Mouse (Mus musculus): ENCODE results near the gene Npas3. TPM values are rescaled to one million over a fixed set of nuclear protein-coding genes. Genes with fewer than 3 reads are reported as not detected.

Gene Npas3
- polyA plus RNA-seq, 1 experiment from 2014 or later, result 31.3 TPM

GRCm38 (mm10) chr12:53624379-53625021 is 376.0 kb downstream of the Npas3 start:
- no peak for ATAC-seq (replicated peaks)
- H3K4me1 ChIP-seq, result peaks cover 22% of the 10 kb centered on the region
- H3K27me3 ChIP-seq (replicated peaks), result no peaks in the 10 kb centered on the region
- WGBS, result 52% methylated on average over 11 of the region's 11 CpGs
- H3K4me2 ChIP-seq, result no peak overlapping the region
- no peaks in the 10 kb centered on the region for H3K9me3 ChIP-seq
- no peak overlapping the region for H3K27ac ChIP-seq
- no peak overlapping the region for H3K4me3 ChIP-seq
- H3K36me3 ChIP-seq (replicated peaks), result no peaks in the 10 kb centered on the region
- H3K9ac ChIP-seq, result no peak overlapping the region

DNA sequence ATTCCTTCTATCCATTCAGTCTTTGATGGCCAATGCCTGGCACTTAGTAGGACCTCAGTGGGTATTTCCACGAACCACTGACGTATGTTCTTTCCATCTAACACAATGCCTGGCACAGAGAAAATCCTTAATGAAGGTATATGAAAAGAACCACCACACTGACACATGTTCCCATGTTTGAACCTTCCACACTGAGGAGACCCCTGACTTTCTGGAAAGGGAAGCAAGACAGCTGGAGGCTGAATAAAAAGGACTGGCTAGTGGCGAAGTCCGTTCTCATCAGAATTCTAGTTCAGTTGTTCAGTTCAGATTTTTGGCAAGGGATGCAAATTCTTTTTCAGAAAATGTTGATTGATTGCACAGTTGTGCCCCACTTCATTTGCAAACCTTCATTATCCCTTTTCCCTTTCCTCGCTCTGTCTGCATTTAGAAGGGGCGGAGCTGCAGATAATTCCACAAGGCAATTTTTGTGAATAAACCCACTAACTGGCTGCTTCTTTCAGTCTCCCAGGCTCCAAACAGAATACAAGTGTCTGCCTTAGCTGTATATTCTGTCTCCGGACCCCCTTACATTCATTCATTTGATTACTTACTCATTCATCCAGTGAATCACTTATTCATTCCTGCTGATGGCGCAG is 381.1 kb downstream of the Npas3 start:
- Histone ChIP-seq H3K36me3 (replicated peaks) (no peaks in the 10 kb centered on the region), H3K4me3 (no peak overlapping the region), H3K9me3 (no peaks in the 10 kb centered on the region), H3K9ac (no peak overlapping the region), H3K4me1 (peaks cover 12% of the 10 kb centered on the region), H3K4me2 (no peak overlapping the region), H3K27ac (no peak overlapping the region), H3K27me3 (replicated peaks) (no peaks in the 10 kb centered on the region)
- no peak for ATAC-seq (replicated peaks)
- WGBS, result 64% methylated on average over 8 of the region's 8 CpGs

GRCm38 (mm10) chr12:53630607-53631006 is 382.1 kb downstream of the Npas3 start:
- Histone ChIP-seq H3K4me2 (no peak overlapping the region), H3K9me3 (no peaks in the 10 kb centered on the region), H3K36me3 (replicated peaks) (no peaks in the 10 kb centered on the region), H3K27ac (no peak overlapping the region), H3K27me3 (replicated peaks) (no peaks in the 10 kb centered on the region), H3K4me1 (peaks cover 9% of the 10 kb centered on the region), H3K9ac (no peak overlapping the region), H3K4me3 (no peak overlapping the region)
- WGBS, result 36% methylated on average over 1 of the region's 1 CpGs
- no peak for ATAC-seq (replicated peaks)

DNA sequence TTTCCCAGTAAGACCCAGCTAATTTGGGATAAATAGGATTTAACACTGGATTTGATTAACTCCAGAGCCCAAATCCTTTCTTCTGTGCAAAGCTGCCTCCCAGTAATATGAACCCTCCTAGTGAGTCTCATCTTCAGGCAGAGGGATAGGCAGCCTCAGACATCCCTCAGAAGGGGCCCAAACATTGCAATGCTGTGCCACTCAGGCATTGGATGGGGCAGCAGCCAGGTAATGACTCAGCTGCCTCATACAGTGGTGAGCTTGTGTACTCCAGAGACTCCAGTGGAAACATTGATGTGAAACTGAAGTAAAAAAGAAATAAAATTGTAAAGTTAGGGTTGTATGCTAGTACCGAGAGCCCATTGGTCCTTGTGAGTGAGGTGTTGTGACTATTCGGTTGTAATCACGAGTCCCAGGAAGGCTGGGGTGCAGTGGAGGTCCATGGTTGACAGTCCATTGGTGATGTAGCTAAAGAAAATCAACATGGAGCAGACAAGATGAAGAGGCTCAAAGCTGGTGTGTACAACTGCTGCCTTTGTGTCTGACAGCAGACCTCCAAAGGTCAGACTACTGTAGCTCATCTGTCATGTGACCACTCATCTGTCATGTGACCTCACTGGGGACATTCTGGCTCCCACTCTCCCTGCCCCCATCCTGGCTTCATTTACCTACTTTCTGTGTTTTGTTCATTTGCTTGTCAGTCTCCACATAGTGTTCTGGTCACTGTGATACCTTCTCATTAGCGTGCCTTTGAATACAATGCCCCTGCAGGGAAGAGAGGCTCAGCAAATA is 383.0 kb downstream of the Npas3 start:
- Histone ChIP-seq H3K4me2 (no peak overlapping the region), H3K4me3 (no peak overlapping the region), H3K27ac (no peak overlapping the region), H3K9me3 (no peaks in the 10 kb centered on the region), H3K9ac (no peak overlapping the region), H3K36me3 (replicated peaks) (no peaks in the 10 kb centered on the region), H3K27me3 (replicated peaks) (no peaks in the 10 kb centered on the region), H3K4me1 (peaks cover 9% of the 10 kb centered on the region)
- 89% methylated on average over 4 of the region's 4 CpGs for WGBS
- ATAC-seq (replicated peaks), result peak; percentile 56; the same call in 1 of the 2 replicates

GRCm38 (mm10) chr12:53638571-53638970 is 390.1 kb downstream of the Npas3 start:
- no peak overlapping the region for H3K9ac ChIP-seq
- ATAC-seq (replicated peaks), result no peak

DNA sequence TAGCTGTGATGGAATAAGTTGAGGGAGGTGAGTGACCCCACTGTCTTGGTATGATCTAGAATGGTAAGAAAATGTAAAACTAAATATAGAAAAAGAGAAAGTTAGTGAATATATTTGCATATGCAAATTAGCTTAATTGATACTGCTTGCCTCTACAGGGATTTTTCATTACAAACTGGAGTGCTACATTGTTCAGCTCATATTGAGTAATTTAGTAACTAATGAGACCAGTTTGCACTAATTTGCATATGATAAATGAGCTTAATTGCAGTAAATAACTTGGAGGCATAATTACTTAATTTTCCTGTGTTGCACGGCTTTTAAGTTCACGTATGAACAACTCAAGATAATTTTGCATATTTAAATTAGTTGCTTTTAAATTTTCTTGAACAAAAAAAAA is 398.8 kb downstream of the Npas3 start:
- ATAC-seq (replicated peaks), result no peak
- Histone ChIP-seq H3K27ac (no peak overlapping the region), H3K9ac (no peak overlapping the region), H3K4me2 (no peak overlapping the region), H3K4me3 (no peak overlapping the region), H3K9me3 (no peaks in the 10 kb centered on the region), H3K36me3 (replicated peaks) (no peaks in the 10 kb centered on the region), H3K4me1 (no peaks in the 10 kb centered on the region), H3K27me3 (replicated peaks) (no peaks in the 10 kb centered on the region)
- WGBS, result 73% methylated on average over 2 of the region's 2 CpGs

More at GRCm38 (mm10) chr12:53638571-53638970, 390.1 kb downstream of the Npas3 start:
- H3K27ac ChIP-seq, result no peak overlapping the region
- H3K27me3 ChIP-seq (replicated peaks), result no peaks in the 10 kb centered on the region
- no peak overlapping the region for H3K4me2 ChIP-seq
- no peak overlapping the region for H3K4me3 ChIP-seq
- no peaks in the 10 kb centered on the region for H3K9me3 ChIP-seq
- H3K4me1 ChIP-seq, result no peaks in the 10 kb centered on the region
- H3K36me3 ChIP-seq (replicated peaks), result no peaks in the 10 kb centered on the region

DNA sequence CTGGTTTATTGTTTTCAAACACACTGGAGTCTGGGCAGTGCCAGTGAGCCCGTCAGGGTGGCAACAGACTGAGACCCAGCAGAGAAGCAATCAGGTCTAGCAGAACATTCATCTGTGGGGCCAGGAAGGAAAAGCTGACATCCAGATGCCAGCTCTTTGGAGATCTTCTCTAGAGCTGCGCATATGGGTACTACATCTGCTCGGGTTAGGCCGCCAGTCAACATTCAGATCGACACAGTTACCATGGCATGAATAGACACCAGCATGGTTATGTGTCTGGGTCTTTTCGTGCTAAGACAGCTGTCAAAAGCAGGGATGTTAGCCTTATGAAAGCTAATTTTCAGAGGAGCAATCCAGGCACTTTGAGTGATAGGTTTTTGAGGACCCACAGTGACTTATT is 407.8 kb downstream of the Npas3 start:
- Histone ChIP-seq H3K4me2 (no peak overlapping the region), H3K4me3 (no peak overlapping the region), H3K4me1 (no peaks in the 10 kb centered on the region; the same call in 1 of the 2 replicates), H3K9me3 (no peaks in the 10 kb centered on the region), H3K27ac (no peak overlapping the region), H3K9ac (no peak overlapping the region), H3K27me3 (replicated peaks) (no peaks in the 10 kb centered on the region), H3K36me3 (replicated peaks) (no peaks in the 10 kb centered on the region)
- WGBS, result 79% methylated on average over 6 of the region's 6 CpGs
- ATAC-seq (replicated peaks), result no peak

GRCm38 (mm10) chr12:53664084-53664483 is 415.6 kb downstream of the Npas3 start:
- H3K4me3 ChIP-seq, result no peak overlapping the region
- H3K4me1 ChIP-seq, result 0 out of 2 replicates have a peak, but pooled peaks cover 7% of the 10 kb centered on the region
- no peak overlapping the region for H3K4me2 ChIP-seq
- no peaks in the 10 kb centered on the region for H3K9me3 ChIP-seq
- no peak for ATAC-seq (replicated peaks)
- H3K27me3 ChIP-seq (replicated peaks), result no peaks in the 10 kb centered on the region
- no peak overlapping the region for H3K27ac ChIP-seq
- 57% methylated on average over 5 of the region's 5 CpGs for WGBS
- H3K36me3 ChIP-seq (replicated peaks), result no peaks in the 10 kb centered on the region
- H3K9ac ChIP-seq, result no peak overlapping the region

- Histone ChIP-seq H3K36me3 (replicated peaks) (no peaks in the 10 kb centered on the region), H3K9me3 (no peaks in the 10 kb centered on the region), H3K9ac (no peak overlapping the region), H3K27ac (no peak overlapping the region), H3K4me1 (no peaks in the 10 kb centered on the region), H3K27me3 (replicated peaks) (no peaks in the 10 kb centered on the region), H3K4me3 (no peak overlapping the region), H3K4me2 (no peak overlapping the region)
- 75% methylated on average over 2 of the region's 2 CpGs for WGBS
- no peak for ATAC-seq (replicated peaks)
Observed at GRCm38 (mm10) chr12:53671846-53672245, 423.4 kb downstream of the Npas3 start.

- WGBS, result 79% methylated on average over 3 of the region's 3 CpGs
- ATAC-seq (replicated peaks), result no peak
Observed at GRCm38 (mm10) chr12:53677091-53677630, 428.7 kb downstream of the Npas3 start.

DNA sequence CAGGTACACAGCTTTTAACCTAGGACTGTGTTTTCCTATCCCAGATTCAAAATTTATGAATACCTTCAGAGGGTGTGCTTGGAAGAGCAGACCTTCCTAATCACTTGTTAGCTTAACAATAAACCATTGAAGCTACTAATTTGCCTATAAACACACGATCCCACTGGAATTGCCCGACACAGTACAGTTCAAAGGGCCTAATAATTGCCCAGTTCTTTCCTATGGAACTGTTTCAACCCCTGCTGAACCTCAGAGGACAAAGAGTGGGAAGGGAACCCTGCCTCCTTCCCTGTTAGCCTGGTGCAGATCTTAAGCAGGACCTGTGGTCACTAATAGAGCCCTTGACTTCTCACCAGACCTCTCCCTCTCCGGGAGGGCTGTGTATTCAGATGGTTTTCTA is 429.7 kb downstream of the Npas3 start:
- ATAC-seq (replicated peaks), result no peak
- Histone ChIP-seq H3K4me1 (no peaks in the 10 kb centered on the region), H3K9ac (no peak overlapping the region), H3K27me3 (replicated peaks) (no peaks in the 10 kb centered on the region), H3K9me3 (no peaks in the 10 kb centered on the region), H3K4me3 (no peak overlapping the region), H3K4me2 (no peak overlapping the region), H3K27ac (no peak overlapping the region), H3K36me3 (replicated peaks) (no peaks in the 10 kb centered on the region)
- WGBS, result 47% methylated on average over 3 of the region's 3 CpGs

More at GRCm38 (mm10) chr12:53677091-53677630, 428.7 kb downstream of the Npas3 start:
- H3K27ac ChIP-seq, result no peak overlapping the region
- no peak overlapping the region for H3K4me2 ChIP-seq
- no peaks in the 10 kb centered on the region for H3K36me3 ChIP-seq (replicated peaks)
- H3K9ac ChIP-seq, result no peak overlapping the region
- no peaks in the 10 kb centered on the region for H3K9me3 ChIP-seq
- no peaks in the 10 kb centered on the region for H3K4me1 ChIP-seq
- H3K27me3 ChIP-seq (replicated peaks), result no peaks in the 10 kb centered on the region
- no peak overlapping the region for H3K4me3 ChIP-seq

DNA sequence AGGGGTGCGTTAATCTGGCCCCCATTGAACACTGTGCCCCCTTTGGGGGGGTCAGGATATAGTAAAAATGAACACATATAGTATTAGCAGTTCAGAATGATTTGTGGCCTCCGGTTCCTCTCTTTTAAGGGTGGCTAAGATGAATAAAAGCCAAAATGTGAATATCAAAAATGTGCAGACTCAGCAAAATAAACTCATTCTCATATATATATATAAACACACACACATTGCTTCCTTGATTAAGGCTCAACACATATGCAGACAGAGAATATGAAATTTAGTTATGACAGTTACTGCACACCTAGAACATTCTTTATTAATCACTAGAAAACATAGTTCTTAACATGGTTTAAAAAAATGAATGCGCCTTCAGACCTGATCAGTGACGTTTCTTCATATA is 430.7 kb downstream of the Npas3 start:
- H3K4me2 ChIP-seq, result no peak overlapping the region
- no peaks in the 10 kb centered on the region for H3K4me1 ChIP-seq
- no peak overlapping the region for H3K9ac ChIP-seq
- H3K36me3 ChIP-seq (replicated peaks), result no peaks in the 10 kb centered on the region
- H3K27me3 ChIP-seq (replicated peaks), result no peaks in the 10 kb centered on the region
- H3K27ac ChIP-seq, result no peak overlapping the region
- no peak overlapping the region for H3K4me3 ChIP-seq
- 97% methylated on average over 4 of the region's 4 CpGs for WGBS
- no peaks in the 10 kb centered on the region for H3K9me3 ChIP-seq
- no peak for ATAC-seq (replicated peaks)

Measured in midbrain, embryonic 15.5 days (tissue).